Mouse (Mus musculus) midbrain, postnatal 0 days (tissue): Measurements from ENCODE around the gene Ripor1. TPM values are rescaled to one million over a fixed set of nuclear protein-coding genes. Genes with fewer than 3 reads are reported as not detected.

Experiments
- ATAC-seq: fragments of 200-750 bp; cut with Nextera tagmentation; 2 replicates; pipeline ENCODE4 v1.8.0; 2017; ENCODE audit warnings: moderate number of reproducible peaks, mild to moderate bottlenecking, moderate TSS enrichment, moderate library complexity; ENCODE audit not compliant: low FRiP score
- DNase-seq: peaks from one replicate; pipeline ENCODE4 v3.0.0-alpha.2; 2015; ENCODE audit warnings: low spot score
- H3K27ac ChIP-seq: fragments of 300-500 bp; sonication (generic); 2 replicates; pipeline ENCODE4 v1.5.1; 2014; ENCODE audit warnings: low read depth, mild to moderate bottlenecking, low read length, mixed read lengths
- H3K27me3 ChIP-seq: fragments of 300-500 bp; sonication (generic); 2 replicates; pipeline ENCODE4 v1.6.1; 2014; ENCODE audit warnings: low read length, control low read depth, mixed read lengths; ENCODE audit not compliant: insufficient read depth
- H3K36me3 ChIP-seq: fragments of 300-500 bp; sonication (generic); 2 replicates; pipeline ENCODE4 v1.6.1; 2014; ENCODE audit warnings: low read length, control low read depth, mixed read lengths; ENCODE audit not compliant: insufficient read depth
- H3K4me1 ChIP-seq: fragments of 300-500 bp; sonication (generic); 2 replicates; pipeline ENCODE4 v1.6.1; 2014; ENCODE audit warnings: mild to moderate bottlenecking, control low read depth, antibody characterized with exemption, low read length, mixed read lengths; ENCODE audit not compliant: insufficient read depth
- H3K4me2 ChIP-seq: fragments of 300-500 bp; sonication (generic); 2 replicates; pipeline ENCODE4 v1.6.1; 2014; ENCODE audit warnings: low read depth, mild to moderate bottlenecking, low read length, mixed read lengths; ENCODE audit not compliant: poor library complexity, severe bottlenecking
- H3K4me3 ChIP-seq: fragments of 300-500 bp; sonication (generic); 2 replicates; pipeline ENCODE4 v1.5.1; 2014; ENCODE audit warnings: low read depth, mild to moderate bottlenecking, low read length, moderate library complexity
- H3K9ac ChIP-seq: fragments of 300-500 bp; sonication (generic); replicated peaks from 2 replicates; pipeline ENCODE4 v1.6.1; 2014; ENCODE audit warnings: mild to moderate bottlenecking, low read length, moderate library complexity, mixed read lengths; ENCODE audit not compliant: poor library complexity, severe bottlenecking
- H3K9me3 ChIP-seq: fragments of 300-500 bp; sonication (generic); 2 replicates; pipeline ENCODE4 v1.6.1; 2016; ENCODE audit warnings: low read length, control low read depth
- CTCF ChIP-seq: IDR thresholded peaks from 2 replicates; pipeline ENCODE4 v1.5.1; 2016; ENCODE audit warnings: antibody characterized with exemption, mild to moderate bottlenecking
- WGBS: fragments of 180-500 bp; shearing (Covaris S2); extraction: QIAGEN DNeasy Blood & Tissue Kit; methylation state at CpG from one replicate; pipeline ENCODE4 v1.1.7; 2014; 5-methylcytosine and 5-hydroxymethylcytosine counted together
- polyA plus RNA-seq: library from polyadenylated mRNA; unstranded; fragments of >200 nt; fragmentation: Nextera tagmentation; extraction: Ambion mirVana; gene quantifications from 2 replicates; pipeline ENCODE4 v1.2.1, GENCODE M21; 2015
- total RNA-seq: library from RNA; depleted of rRNA; stranded (reverse); fragments of >200 nt; gene quantifications from 2 replicates; pipeline ENCODE4 v1.2.3, GENCODE M21; 2014

The Ripor1 gene
- total and polyA plus RNA-seq, 2 experiments from 2014 or later = 12.6 to 32.7 TPM

GRCm38 (mm10) chr8:105607684-105608083, 2.6 kb downstream of the Ripor1 start:
- H3K4me2 ChIP-seq = 0 out of 2 replicates have a peak overlapping the region, but pooled peaks have one; percentile 90
- H3K36me3 ChIP-seq = 0 out of 2 replicates have a peak, but pooled peaks cover 3% of the 10 kb centered on the region
- DNase-seq = no peak
- peak overlapping the region; percentile 94; the same call in 1 of the 2 replicates for H3K4me3 ChIP-seq
- TF ChIP-seq CTCF = peak; percentile 62
- H3K4me1 ChIP-seq = peaks cover 4% of the 10 kb centered on the region; the same call in 1 of the 2 replicates
- WGBS = 43% methylated on average over 4 of the region's 4 CpGs
- no peak overlapping the region for H3K27ac ChIP-seq
- no peak overlapping the region for H3K9ac ChIP-seq
- H3K27me3 ChIP-seq = no peaks in the 10 kb centered on the region; the same call in 1 of the 2 replicates
- no peak for ATAC-seq
- no peaks in the 10 kb centered on the region for H3K9me3 ChIP-seq

GRCm38 (mm10) chr8:105609355-105609754, 4.3 kb downstream of the Ripor1 start:
- ATAC-seq (no peak), DNase-seq (no peak)
- no peak for TF ChIP-seq CTCF
- Histone ChIP-seq H3K9me3 (no peaks in the 10 kb centered on the region), H3K4me1 (peaks cover 11% of the 10 kb centered on the region; the same call in 1 of the 2 replicates), H3K36me3 (0 out of 2 replicates have a peak, but pooled peaks cover 3% of the 10 kb centered on the region), H3K4me2 (no peak overlapping the region), H3K27me3 (peaks cover 4% of the 10 kb centered on the region), H3K27ac (no peak overlapping the region), H3K9ac (no peak overlapping the region), H3K4me3 (no peak overlapping the region)
- 79% methylated on average over 2 of the region's 2 CpGs for WGBS

- DNase-seq (no peak), ATAC-seq (no peak)
- 79% methylated on average over 4 of the region's 4 CpGs for WGBS
- no peak overlapping the region for H3K9ac ChIP-seq
- H3K36me3 ChIP-seq = 0 out of 2 replicates have a peak, but pooled peaks cover 3% of the 10 kb centered on the region
- peaks cover 4% of the 10 kb centered on the region for H3K27me3 ChIP-seq
- H3K9me3 ChIP-seq = no peaks in the 10 kb centered on the region
- no peak overlapping the region for H3K4me3 ChIP-seq
- no peak overlapping the region for H3K27ac ChIP-seq
- no peak overlapping the region for H3K4me2 ChIP-seq
- no peak for TF ChIP-seq CTCF
- peaks cover 11% of the 10 kb centered on the region; the same call in 1 of the 2 replicates for H3K4me1 ChIP-seq
Measured at GRCm38 (mm10) chr8:105609771-105610170, 4.7 kb downstream of the Ripor1 start.

- no peaks in the 10 kb centered on the region for H3K9me3 ChIP-seq
- ATAC-seq (no peak), DNase-seq (no peak)
- peaks cover 11% of the 10 kb centered on the region; the same call in 1 of the 2 replicates for H3K4me1 ChIP-seq
- H3K4me3 ChIP-seq = no peak overlapping the region
- WGBS = 89% methylated on average over 9 of the region's 9 CpGs
- peaks cover 4% of the 10 kb centered on the region for H3K27me3 ChIP-seq
- no peak for TF ChIP-seq CTCF
- no peak overlapping the region for H3K4me2 ChIP-seq
- no peak overlapping the region for H3K9ac ChIP-seq
- H3K36me3 ChIP-seq = peaks cover 23% of the 10 kb centered on the region
- no peak overlapping the region for H3K27ac ChIP-seq
Measured at GRCm38 (mm10) chr8:105611836-105612235, 6.8 kb downstream of the Ripor1 start.

GRCm38 (mm10) chr8:105613037-105613436, 8.0 kb downstream of the Ripor1 start:
- H3K4me2 ChIP-seq = peak overlapping the region; percentile 29
- WGBS = 8% methylated on average over 20 of the region's 20 CpGs
- no peaks in the 10 kb centered on the region for H3K9me3 ChIP-seq
- ATAC-seq (no peak), DNase-seq (no peak)
- 0 out of 2 replicates have a peak overlapping the region, but pooled peaks have one; percentile 9 for H3K4me3 ChIP-seq
- no peak overlapping the region for H3K27ac ChIP-seq
- peaks cover 35% of the 10 kb centered on the region for H3K36me3 ChIP-seq
- H3K27me3 ChIP-seq = peaks cover 4% of the 10 kb centered on the region
- peaks cover 7% of the 10 kb centered on the region; the same call in 1 of the 2 replicates for H3K4me1 ChIP-seq
- H3K9ac ChIP-seq = 0 out of 2 replicates have a peak overlapping the region, but pooled peaks have one; percentile 8
- no peak for TF ChIP-seq CTCF

- no peak overlapping the region for H3K27ac ChIP-seq
- 0 out of 2 replicates have a peak, but pooled peaks have one; percentile 15 for ATAC-seq
- no peaks in the 10 kb centered on the region for H3K9me3 ChIP-seq
- peaks cover 4% of the 10 kb centered on the region for H3K27me3 ChIP-seq
- peaks cover 45% of the 10 kb centered on the region for H3K36me3 ChIP-seq
- TF ChIP-seq CTCF = no peak
- H3K4me1 ChIP-seq = peaks cover 7% of the 10 kb centered on the region; the same call in 1 of the 2 replicates
- peak overlapping the region; percentile 32 for H3K4me3 ChIP-seq
- peak overlapping the region; percentile 71 for H3K4me2 ChIP-seq
- WGBS = 5% methylated on average over 41 of the region's 50 CpGs
- DNase-seq = no peak
- H3K9ac ChIP-seq = peak overlapping the region; percentile 51; the same call in 1 of the 2 replicates
Measured at GRCm38 (mm10) chr8:105613830-105614511, 8.9 kb downstream of the Ripor1 start.
